Mouse (Mus musculus) G1E (cell line): ENCODE results near the gene Pygo2. TPM values are rescaled to one million over a fixed set of nuclear protein-coding genes. Genes with fewer than 3 reads are reported as not detected.

ENCODE experiments used
- ATAC-seq: 2 replicates; pipeline ENCODE4 v1.8.0; 2016; ENCODE audit warnings: mild to moderate bottlenecking; ENCODE audit not compliant: insufficient number of reproducible peaks, poor library complexity, low FRiP score, severe bottlenecking; ENCODE audit errors: extremely low read depth
- DNase-seq: peaks from one replicate; pipeline ENCODE4 v3.0.0; 2012; ENCODE audit warnings: low spot score
- H3K27me3 ChIP-seq: 2 replicates; pipeline ENCODE4 v1.6.1; 2012; ENCODE audit warnings: mild to moderate bottlenecking, low read length, inconsistent platforms; ENCODE audit not compliant: insufficient read depth
- H3K36me3 ChIP-seq: replicated peaks from 2 replicates; pipeline ENCODE3; 2012; ENCODE audit warnings: mild to moderate bottlenecking, inconsistent platforms
- H3K4me1 ChIP-seq: 2 replicates; pipeline ENCODE4 v1.6.1; 2012; ENCODE audit warnings: low read depth, low read length, inconsistent platforms, mixed read lengths; ENCODE audit not compliant: insufficient read depth
- H3K4me3 ChIP-seq: 2 replicates; pipeline ENCODE4 v1.5.1; 2012; ENCODE audit warnings: low read depth, mild to moderate bottlenecking, inconsistent platforms, low read length, moderate library complexity, mixed read lengths
- H3K9me3 ChIP-seq: replicated peaks from 2 replicates; pipeline ENCODE4 v1.6.1; 2012; ENCODE audit warnings: inconsistent platforms
- CTCF ChIP-seq: IDR thresholded peaks from 2 replicates; pipeline ENCODE4 v1.5.1; 2012; ENCODE audit warnings: low read depth, low read length, inconsistent platforms, mixed read lengths
- GATA1 ChIP-seq: IDR thresholded peaks from 2 replicates; pipeline ENCODE4 v1.6.1; 2012; ENCODE audit warnings: borderline replicate concordance, low read length, inconsistent platforms, mixed read lengths
- GATA2 ChIP-seq: IDR thresholded peaks from 2 replicates; pipeline ENCODE4 v1.6.1; 2012; ENCODE audit warnings: low read depth, low read length, inconsistent platforms, borderline replicate concordance
- POLR2AphosphoS5 ChIP-seq: IDR thresholded peaks from 2 replicates; pipeline ENCODE4 v1.6.1; 2012; ENCODE audit warnings: low read depth, low read length, inconsistent platforms; ENCODE audit not compliant: insufficient replicate concordance
- TAL1 ChIP-seq: conservative IDR thresholded peaks from 2 replicates; pipeline ENCODE4 v1.6.1; 2012; ENCODE audit warnings: low read depth, low read length, inconsistent platforms, mixed read lengths
- polyA plus RNA-seq: library from polyadenylated mRNA; stranded (reverse); fragments of >175 nt; gene quantifications from 2 replicates; pipeline ENCODE4 v1.2.3, GENCODE M21; 2012
- total RNA-seq, 2 experiments: library from RNA; stranded (forward) in 1 of 2; stranded (reverse) in 1 of 2; fragments of 200-1000 nt in 1 of 2; fragments of >200 nt in 1 of 2; fragmentation: Nextera tagmentation in 1 of 2; gene quantifications; 2 replicates each; pipeline ENCODE4 v1.2.3; 2014 to 2017

Pygo2 gene
- total and polyA plus RNA-seq, 3 experiments: 22.2 to 201 (median 30.9) TPM

- DNase-seq: no peak
- no peak for ATAC-seq
- Histone ChIP-seq H3K4me1 (peaks cover 45% of the 10 kb centered on the region), H3K36me3 (peaks cover 21% of the 10 kb centered on the region), H3K27me3 (peaks cover 3% of the 10 kb centered on the region), H3K9me3 (no peaks in the 10 kb centered on the region), H3K4me3 (no peak overlapping the region)
- TF ChIP-seq GATA1 (no peak), CTCF (no peak), POLR2AphosphoS5 (no peak), GATA2 (no peak), TAL1 (no peak)
Measured at GRCm38 (mm10) chr3:89451916-89452315, 21.9 kb downstream of the Pygo2 start.

GRCm38 (mm10) chr3:89454401-89455177 lies 24.6 kb downstream of the Pygo2 start, which contains the start of gene Pmvk:
TSS of gene Pmvk (plus strand) at chr3:89454541.
- no peak for TF ChIP-seq GATA1
- no peak for TF ChIP-seq POLR2AphosphoS5
- TF ChIP-seq CTCF: no peak
- peaks cover 43% of the 10 kb centered on the region for H3K4me1 ChIP-seq
- no peak within 1 kb of the TSS for H3K4me3 ChIP-seq
- no peaks in the 10 kb centered on the region for H3K9me3 ChIP-seq
- no peaks in the 10 kb centered on the region for H3K36me3 ChIP-seq
- H3K27me3 ChIP-seq: peaks cover 3% of the 10 kb centered on the region
- no peak for DNase-seq
- no peak for ATAC-seq

GRCm38 (mm10) chr3:89455786-89456285 lies 25.8 kb downstream of the Pygo2 start:
- Histone ChIP-seq H3K9me3 (no peaks in the 10 kb centered on the region), H3K36me3 (peaks cover 6% of the 10 kb centered on the region), H3K4me1 (peaks cover 44% of the 10 kb centered on the region), H3K4me3 (no peak overlapping the region), H3K27me3 (peaks cover 3% of the 10 kb centered on the region)
- DNase-seq: no peak
- no peak for ATAC-seq
- TF ChIP-seq GATA2 (no peak), POLR2AphosphoS5 (no peak), TAL1 (no peak), CTCF (no peak), GATA1 (no peak)

- TF ChIP-seq CTCF (peak; percentile 44), TAL1 (no peak), GATA1 (no peak)
- Histone ChIP-seq H3K36me3 (peaks cover 16% of the 10 kb centered on the region), H3K4me1 (peaks cover 44% of the 10 kb centered on the region), H3K9me3 (no peaks in the 10 kb centered on the region), H3K27me3 (peaks cover 3% of the 10 kb centered on the region), H3K4me3 (peak overlapping the region; percentile 52; the same call in 1 of the 2 replicates)
- ATAC-seq: no peak
- DNase-seq: peak; percentile 64
Measured at GRCm38 (mm10) chr3:89456726-89457665, 27.0 kb downstream of the Pygo2 start.

- peaks cover 3% of the 10 kb centered on the region; the same call in 1 of the 2 replicates for H3K27me3 ChIP-seq
- H3K36me3 ChIP-seq: peaks cover 27% of the 10 kb centered on the region
- ATAC-seq: 0 out of 2 replicates have a peak, but pooled peaks have one; percentile 29
- H3K9me3 ChIP-seq: no peaks in the 10 kb centered on the region
- no peak for DNase-seq
- H3K4me3 ChIP-seq: peak overlapping the region; percentile 81; the same call in 1 of the 2 replicates
- H3K4me1 ChIP-seq: peaks cover 46% of the 10 kb centered on the region
- TF ChIP-seq GATA1 (no peak), GATA2 (no peak), POLR2AphosphoS5 (no peak), TAL1 (no peak), CTCF (no peak)
Measured at GRCm38 (mm10) chr3:89458372-89458964, 28.5 kb downstream of the Pygo2 start.
